In genomic region chr9:25267574-25267973, GRCm38 (mm10) we compare ENCODE assay signal across 24 mouse cellular contexts.
"Had no signal": no experiment of that assay in that cellular context is flagged by ENCODE, and none has a peak within 500 bp of the region (broad histone marks: within the 10 kb centered on the region; RNA-seq: fewer than 3 reads in every experiment).

No protein-coding gene starts in this region.

- ATAC-seq: hindbrain, postnatal 0 days; intestine, embryonic 16.5 days had no signal

- DNase-seq: gastrocnemius, postnatal 14 days; gastrocnemius, postnatal 36 days; heart, adult 11 months; heart, adult 2 months; heart, postnatal 14 days; heart, postnatal 36 days; kidney, adult 11 months; kidney, adult 2 months; kidney, adult 9 months; kidney, postnatal 14 days; kidney, postnatal 36 days; layer of hippocampus, postnatal 36 days; left cerebral cortex, postnatal 4 days had no signal

- H3K4me1 ChIP-seq: hindbrain, embryonic 13.5 days; hindbrain, embryonic 15.5 days; limb, embryonic 13.5 days; limb, embryonic 15.5 days had no signal

- H3K9ac ChIP-seq: heart, embryonic 13.5 days; heart, embryonic 15.5 days; hindbrain, embryonic 13.5 days; hindbrain, embryonic 15.5 days; kidney, embryonic 15.5 days; limb, embryonic 13.5 days; limb, embryonic 15.5 days had no signal

- H3K9me3 ChIP-seq: heart, embryonic 13.5 days; heart, embryonic 15.5 days; hindbrain, embryonic 13.5 days; hindbrain, embryonic 15.5 days; kidney, embryonic 15.5 days; limb, embryonic 13.5 days; limb, embryonic 15.5 days had no signal

- H3K4me3 ChIP-seq: heart, adult 2 months; heart, embryonic 13.5 days; heart, embryonic 15.5 days; hindbrain, embryonic 13.5 days; hindbrain, embryonic 15.5 days; kidney, embryonic 15.5 days; limb, embryonic 13.5 days; limb, embryonic 15.5 days had no signal

- H3K27ac ChIP-seq: heart, adult 2 months; heart, embryonic 13.5 days; heart, embryonic 15.5 days; hindbrain, embryonic 13.5 days; hindbrain, embryonic 15.5 days; hindbrain, postnatal 0 days; kidney, embryonic 15.5 days; kidney, postnatal 0 days; limb, embryonic 13.5 days; limb, embryonic 15.5 days had no signal

- H3K27me3 ChIP-seq: heart, embryonic 13.5 days; heart, embryonic 15.5 days; hindbrain, embryonic 13.5 days; hindbrain, embryonic 15.5 days; kidney, embryonic 15.5 days; limb, embryonic 13.5 days; limb, embryonic 15.5 days had no signal

- H3K4me2 ChIP-seq: heart, embryonic 11.5 days; heart, embryonic 13.5 days; heart, embryonic 15.5 days; hindbrain, embryonic 13.5 days; hindbrain, embryonic 15.5 days; kidney, embryonic 15.5 days; limb, embryonic 13.5 days; limb, embryonic 15.5 days had no signal
